Mouse (Mus musculus) embryonic fibroblast, embryonic 13.5 days (primary cell): ENCODE measurements around the gene Slc5a10.

Experiments
- CTCF ChIP-seq: IDR thresholded peaks from 2 replicates; pipeline ENCODE4 v1.5.1; 2011; ENCODE audit warnings: mild to moderate bottlenecking, control low read depth, low read length, moderate library complexity, borderline replicate concordance; ENCODE audit not compliant: insufficient read depth
- POLR2A ChIP-seq: IDR thresholded peaks from 2 replicates; pipeline ENCODE4 v1.6.1; 2011; ENCODE audit warnings: low read depth, mild to moderate bottlenecking, control low read depth, low read length, moderate library complexity

GRCm38 (mm10) chr11:61676216-61676854 is 44.3 kb downstream of the Slc5a10 start:
- TF ChIP-seq POLR2A (no peak), CTCF (no peak)
